Mouse (Mus musculus) left cerebral cortex, postnatal 4 days (tissue): ENCODE measurements around the gene Atg5. TPM values are rescaled to one million over a fixed set of nuclear protein-coding genes. Genes with fewer than 3 reads are reported as not detected.

Experiments used
- DNase-seq: peaks from one replicate; pipeline ENCODE4 v3.0.0-alpha.2; 2022
- intact Hi-C: fragments of 180-260 bp; cut with DNase I; formaldehyde crosslinking; loops from one replicate; pipeline ENCODE4 v1.15.1; 2025
- total RNA-seq, 2 experiments: library from RNA; stranded (reverse); gene quantifications; 2 replicates each; pipeline ENCODE4 v1.2.3; 2021

Atg5 gene
- total RNA-seq, 2 experiments from 2014 or later, result 20.1 to 25.2 TPM

GRCm38 (mm10) chr10:44343351-44343750 lies 75.2 kb downstream of the Atg5 start:
- intact Hi-C loops, result no loop called here
- no peak for DNase-seq

- DNase-seq, result no peak
- intact Hi-C loops, result no loop called here
Measured at GRCm38 (mm10) chr10:44347549-44348172, 79.5 kb downstream of the Atg5 start.

GRCm38 (mm10) chr10:44348474-44349415 lies 80.6 kb downstream of the Atg5 start:
- no peak for DNase-seq
- intact Hi-C loops, result no loop called here

- intact Hi-C loops, result no loop called here
- no peak for DNase-seq
Measured at GRCm38 (mm10) chr10:44353467-44353866, 85.3 kb downstream of the Atg5 start.

GRCm38 (mm10) chr10:44354393-44354792 lies 86.2 kb downstream of the Atg5 start:
- no peak for DNase-seq
- intact Hi-C loops, result no loop called here

DNA sequence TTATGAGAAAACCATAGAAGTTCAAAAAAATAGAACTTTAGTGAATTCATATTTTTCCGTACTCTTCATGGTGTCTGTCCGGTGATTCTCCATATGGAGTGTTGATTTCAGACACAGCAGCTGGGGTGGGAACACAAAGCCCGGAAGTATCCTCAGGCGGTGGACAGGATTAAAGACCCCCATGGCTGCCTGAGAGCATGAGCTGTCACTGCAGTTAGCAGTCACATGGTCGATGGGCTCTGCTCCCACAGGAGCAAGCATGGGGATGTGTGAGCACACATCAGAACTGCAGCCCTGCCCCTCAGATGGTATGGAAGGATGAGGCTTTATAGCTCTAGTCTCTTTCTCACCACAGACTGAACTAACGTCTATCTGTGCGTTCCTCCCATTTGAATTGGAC lies 87.1 kb downstream of the Atg5 start:
- intact Hi-C loops, result no loop called here

DNA sequence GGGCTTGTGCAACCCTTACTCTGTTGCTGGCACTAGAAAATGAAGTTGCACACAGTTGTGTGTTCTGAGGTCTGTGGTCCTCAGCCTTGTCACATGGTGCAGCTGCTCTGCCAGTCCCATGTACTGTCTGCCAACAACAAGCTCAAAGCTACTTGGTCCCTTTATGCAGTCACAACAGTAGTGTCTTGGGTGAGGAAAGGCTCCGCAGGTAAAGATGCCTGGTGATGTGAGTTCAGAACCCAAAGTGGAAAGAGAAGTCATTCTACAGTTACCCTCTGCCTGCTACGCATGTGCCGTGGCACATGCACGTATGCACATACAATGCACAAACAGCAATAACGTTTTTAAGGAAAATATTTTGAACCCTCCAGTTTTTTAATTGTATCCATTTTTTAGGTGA lies 88.5 kb downstream of the Atg5 start:
- no peak for DNase-seq
- intact Hi-C loops, result no loop called here

More for the DNA sequence above, 87.1 kb downstream of the Atg5 start:
- DNase-seq, result peak; percentile 63

DNA sequence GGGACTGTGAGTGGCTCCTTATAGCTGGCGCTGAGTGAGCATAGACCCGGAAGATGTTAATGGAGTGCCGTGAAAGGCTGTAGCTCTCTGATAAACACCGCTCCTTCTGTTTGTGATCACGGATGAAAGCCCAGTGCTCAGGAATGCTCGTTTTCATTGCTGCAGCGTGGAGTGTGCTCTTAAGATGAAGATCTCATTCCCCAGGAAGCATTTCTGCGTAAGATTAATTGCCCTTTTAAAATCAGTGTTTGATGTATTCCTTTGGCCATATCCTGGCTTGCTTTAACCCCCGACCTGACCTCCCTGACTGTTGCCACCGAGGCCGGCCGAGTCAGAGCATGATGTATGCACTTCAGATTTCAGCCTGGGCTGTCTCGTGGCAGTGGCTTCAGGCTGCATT lies 89.2 kb downstream of the Atg5 start:
- intact Hi-C loops, result no loop called here
- no peak for DNase-seq

GRCm38 (mm10) chr10:44358816-44359215 lies 90.7 kb downstream of the Atg5 start:
- DNase-seq, result no peak
- intact Hi-C loops, result no loop called here

DNA sequence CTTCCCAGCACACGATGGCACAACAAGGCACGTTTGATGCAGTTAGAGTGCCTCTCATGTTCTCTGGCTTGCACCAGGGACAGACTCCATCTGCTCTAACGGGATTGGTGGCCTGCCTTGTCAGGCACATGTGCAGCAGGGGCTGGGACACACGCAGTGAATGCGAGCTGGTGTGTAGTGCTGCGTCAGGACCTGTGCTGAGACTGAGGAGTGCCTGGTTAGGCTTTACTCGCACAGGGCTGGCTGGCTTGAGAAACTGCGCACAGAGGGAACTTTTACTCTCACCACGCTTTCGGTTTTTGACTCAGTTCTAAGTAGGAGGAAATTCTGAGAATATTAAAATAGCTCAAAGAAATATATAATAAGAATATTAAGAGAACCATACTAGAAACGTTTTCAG lies 92.5 kb downstream of the Atg5 start:
- intact Hi-C loops, result no loop called here

GRCm38 (mm10) chr10:44362435-44362834 lies 94.3 kb downstream of the Atg5 start:
- intact Hi-C loops, result no loop called here
- no peak for DNase-seq

More for the DNA sequence above, 92.5 kb downstream of the Atg5 start:
- peak; percentile 31 for DNase-seq

- intact Hi-C loops, result no loop called here
- no peak for DNase-seq
Measured at GRCm38 (mm10) chr10:44362846-44363245, 94.7 kb downstream of the Atg5 start.

DNA sequence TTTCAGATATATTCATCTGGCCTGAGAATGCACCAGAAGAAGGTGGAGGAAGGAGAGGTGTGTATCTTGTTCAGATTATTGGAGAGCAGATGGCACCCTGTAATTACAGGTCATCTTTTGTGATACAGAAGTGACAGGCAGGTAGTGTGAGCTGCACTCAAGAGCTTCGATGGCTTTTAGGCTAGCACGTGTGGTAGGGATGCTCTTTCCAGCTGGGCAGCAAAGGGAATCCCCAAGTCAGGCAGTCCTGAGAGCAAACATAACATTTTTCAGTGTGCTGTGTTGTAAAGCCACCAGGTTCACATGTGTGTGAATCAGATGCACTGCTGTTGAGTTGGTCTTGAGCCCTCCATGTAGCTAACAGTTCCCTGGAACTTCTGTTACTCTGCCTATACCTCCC lies 98.0 kb downstream of the Atg5 start:
- intact Hi-C loops, result no loop called here

DNA sequence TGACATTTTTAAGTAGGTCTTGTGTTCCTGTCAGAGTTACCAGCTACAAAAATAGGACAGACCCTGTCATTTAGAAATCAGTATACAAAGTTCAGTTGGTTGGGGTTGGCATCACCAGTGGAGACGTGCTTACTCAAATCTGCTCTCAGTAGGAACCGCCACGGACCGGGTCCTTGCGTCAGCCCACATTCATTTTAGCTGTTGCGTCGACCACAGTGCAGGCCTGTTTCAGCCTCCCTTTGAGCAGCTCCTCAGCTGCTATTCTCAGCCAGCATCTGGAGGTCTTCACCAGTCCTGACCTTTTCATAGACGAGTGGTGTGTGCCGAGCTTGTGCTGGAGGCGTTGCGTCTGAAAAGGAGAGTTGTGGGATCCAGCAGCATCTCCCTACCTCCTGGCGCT lies 98.9 kb downstream of the Atg5 start:
- intact Hi-C loops, result no loop called here
- DNase-seq, result no peak

More for the DNA sequence above, 98.0 kb downstream of the Atg5 start:
- no peak for DNase-seq

DNA sequence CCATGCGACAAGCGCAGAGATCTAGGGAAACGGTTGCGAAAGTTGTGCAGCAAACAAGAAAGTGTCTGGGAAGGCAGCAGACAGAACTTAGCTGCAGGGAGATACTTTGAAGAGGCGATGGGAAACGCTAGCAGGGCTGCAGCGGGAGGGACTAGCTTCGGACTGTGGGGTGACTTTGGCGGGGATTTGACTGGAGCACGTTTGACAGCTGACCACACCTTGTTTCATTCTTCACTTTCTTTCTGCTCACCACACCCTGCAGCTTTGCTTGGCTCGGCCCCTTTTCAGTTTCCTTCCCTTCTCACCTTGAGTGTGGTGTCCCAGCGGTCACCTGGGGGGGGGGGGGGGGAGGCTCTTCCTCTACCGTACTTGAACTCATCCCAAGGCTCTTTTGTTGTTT lies 100.4 kb downstream of the Atg5 start:
- no peak for DNase-seq
- intact Hi-C loops, result no loop called here

- no peak for DNase-seq
- intact Hi-C loops, result no loop called here
Measured at GRCm38 (mm10) chr10:44370666-44371065, 102.5 kb downstream of the Atg5 start.

DNA sequence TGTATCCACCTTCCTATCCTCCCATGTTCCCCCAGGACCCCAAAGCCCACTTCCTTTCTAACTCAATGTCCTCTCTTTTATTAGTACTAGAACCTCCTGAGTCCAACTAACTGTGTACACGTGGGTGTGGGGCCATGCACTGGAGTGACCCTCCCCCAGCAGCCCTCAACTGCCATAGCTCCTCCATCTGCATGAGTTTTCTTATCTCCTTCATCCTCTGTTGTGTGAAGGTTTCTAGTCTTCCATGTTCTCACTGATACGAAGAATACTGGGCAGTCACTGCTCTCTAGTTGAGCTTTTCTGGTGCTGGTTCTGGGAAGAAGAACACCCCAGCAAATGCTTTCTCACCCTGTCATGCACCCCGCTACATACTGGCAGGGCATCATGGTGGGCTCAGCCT lies 104.1 kb downstream of the Atg5 start:
- intact Hi-C loops, result no loop called here
- DNase-seq, result no peak

- intact Hi-C loops, result no loop called here
- DNase-seq, result no peak
Measured at GRCm38 (mm10) chr10:44374678-44375077, 106.5 kb downstream of the Atg5 start.

GRCm38 (mm10) chr10:44375501-44375900 lies 107.3 kb downstream of the Atg5 start:
- DNase-seq, result no peak
- intact Hi-C loops, result no loop called here

- intact Hi-C loops, result no loop called here
- no peak for DNase-seq
Measured at GRCm38 (mm10) chr10:44377821-44378220, 109.7 kb downstream of the Atg5 start.

- DNase-seq, result no peak
- intact Hi-C loops, result no loop called here
Measured at GRCm38 (mm10) chr10:44378403-44378802, 110.2 kb downstream of the Atg5 start.
